Mouse (Mus musculus) bone marrow, adult 2 months (tissue): Measurements from ENCODE around the gene Dcdc2a. TPM values are rescaled to one million over a fixed set of nuclear protein-coding genes. Genes with fewer than 3 reads are reported as not detected.

ENCODE experiments used
- H3K27ac ChIP-seq: fragments of 200-500 bp; 2 replicates; pipeline ENCODE4 v1.5.1; 2012; ENCODE audit warnings: low read depth, mild to moderate bottlenecking, control low read depth, inconsistent platforms, low read length; ENCODE audit not compliant: control insufficient read depth, poor library complexity, insufficient read depth
- H3K4me1 ChIP-seq: fragments of 200-500 bp; 2 replicates; pipeline ENCODE4 v1.6.1; 2011; ENCODE audit warnings: low read length; ENCODE audit not compliant: control insufficient read depth, insufficient read depth
- H3K4me3 ChIP-seq: fragments of 200-500 bp; replicated peaks from 2 replicates; pipeline ENCODE3; 2011; ENCODE audit warnings: mild to moderate bottlenecking, low read depth, low read length, control low read depth; ENCODE audit not compliant: control insufficient read depth
- CTCF ChIP-seq: fragments of 200-500 bp; IDR thresholded peaks from 2 replicates; pipeline ENCODE4 v1.5.1; 2011; ENCODE audit warnings: low read length, control low read depth; ENCODE audit not compliant: control insufficient read depth, insufficient read depth
- POLR2A ChIP-seq: fragments of 200-500 bp; IDR thresholded peaks from 2 replicates; pipeline ENCODE4 v1.6.1; 2011; ENCODE audit warnings: low read depth, mild to moderate bottlenecking, control low read depth, low read length, borderline replicate concordance; ENCODE audit not compliant: control insufficient read depth
- WGBS: fragments of 180-500 bp; shearing (Covaris S2); methylation state at CpG from one replicate; pipeline ENCODE4 v1.1.7; 2018; 5-methylcytosine and 5-hydroxymethylcytosine counted together
- polyA plus RNA-seq: library from polyadenylated mRNA; stranded (reverse); fragments of >200 nt; gene quantifications from 2 replicates; pipeline ENCODE4 v1.2.4, GENCODE M21; 2011; ENCODE audit warnings: low replicate concordance; ENCODE audit not compliant: missing spikeins, insufficient read depth, insufficient read length

Dcdc2a gene
- polyA plus RNA-seq, 1 experiment = not detected

GRCm38 (mm10) chr13:25100581-25100980, 44.8 kb downstream of the Dcdc2a start:
- no peaks in the 10 kb centered on the region for H3K4me1 ChIP-seq
- H3K4me3 ChIP-seq = no peak overlapping the region
- no peak overlapping the region for H3K27ac ChIP-seq
- TF ChIP-seq CTCF (no peak), POLR2A (no peak)
- WGBS = 71% methylated on average over 6 of the region's 6 CpGs

- Histone ChIP-seq H3K4me1 (no peaks in the 10 kb centered on the region), H3K27ac (no peak overlapping the region), H3K4me3 (no peak overlapping the region)
- no peak for TF ChIP-seq CTCF
- no peak for TF ChIP-seq POLR2A
These were observed 49.9 kb downstream of the Dcdc2a start for GRCm38 (mm10) chr13:25105671-25106070.

- TF ChIP-seq POLR2A = no peak
- H3K4me3 ChIP-seq = no peak overlapping the region
- H3K4me1 ChIP-seq = no peaks in the 10 kb centered on the region
- 75% methylated on average over 5 of the region's 5 CpGs for WGBS
- H3K27ac ChIP-seq = no peak overlapping the region
These were observed 50.9 kb downstream of the Dcdc2a start for GRCm38 (mm10) chr13:25106740-25107139.

- WGBS = 55% methylated on average over 3 of the region's 3 CpGs
- no peaks in the 10 kb centered on the region for H3K4me1 ChIP-seq
- no peak overlapping the region for H3K27ac ChIP-seq
- TF ChIP-seq CTCF = no peak
- H3K4me3 ChIP-seq = no peak overlapping the region
These were observed 52.5 kb downstream of the Dcdc2a start for GRCm38 (mm10) chr13:25108353-25108752.

GRCm38 (mm10) chr13:25110592-25111095, 54.8 kb downstream of the Dcdc2a start:
- no peak for TF ChIP-seq CTCF
- no peak for TF ChIP-seq POLR2A
- 76% methylated on average over 5 of the region's 5 CpGs for WGBS
- Histone ChIP-seq H3K27ac (no peak overlapping the region), H3K4me3 (no peak overlapping the region), H3K4me1 (no peaks in the 10 kb centered on the region; the same call in 1 of the 2 replicates)

- peak overlapping the region; percentile 7 for H3K4me3 ChIP-seq
- H3K27ac ChIP-seq = no peak overlapping the region
- TF ChIP-seq POLR2A (no peak), CTCF (no peak)
- no peaks in the 10 kb centered on the region; the same call in 1 of the 2 replicates for H3K4me1 ChIP-seq
- 31% methylated on average over 12 of the region's 12 CpGs for WGBS
These were observed 59.7 kb downstream of the Dcdc2a start for GRCm38 (mm10) chr13:25115429-25115881.

GRCm38 (mm10) chr13:25115971-25116370, 60.2 kb downstream of the Dcdc2a start:
- TF ChIP-seq POLR2A (no peak), CTCF (peak; percentile 77)
- H3K4me3 ChIP-seq = no peak overlapping the region
- 2% methylated on average over 11 of the region's 11 CpGs for WGBS
- no peak overlapping the region for H3K27ac ChIP-seq
- H3K4me1 ChIP-seq = no peaks in the 10 kb centered on the region; the same call in 1 of the 2 replicates

GRCm38 (mm10) chr13:25122740-25123335, 67.0 kb downstream of the Dcdc2a start:
- TF ChIP-seq POLR2A (no peak), CTCF (no peak)
- Histone ChIP-seq H3K4me3 (no peak overlapping the region), H3K27ac (no peak overlapping the region), H3K4me1 (no peaks in the 10 kb centered on the region)
- 77% methylated on average over 8 of the region's 8 CpGs for WGBS

- WGBS = 61% methylated on average over 2 of the region's 2 CpGs
- Histone ChIP-seq H3K4me3 (no peak overlapping the region), H3K4me1 (no peaks in the 10 kb centered on the region), H3K27ac (no peak overlapping the region)
- TF ChIP-seq CTCF (no peak), POLR2A (no peak)
These were observed 71.4 kb downstream of the Dcdc2a start for GRCm38 (mm10) chr13:25127216-25127615.
